Mouse (Mus musculus): ENCODE results near the gene Mettl5. TPM values are rescaled to one million over a fixed set of nuclear protein-coding genes. Genes with fewer than 3 reads are reported as not detected.
A peak's percentile ranks its signal among the peaks of the same experiment; 100 is the strongest.

Gene Mettl5
- total and polyA plus RNA-seq, 3 experiments, result 19.6 to 42.2 (median 40.4) TPM

- Histone ChIP-seq H3K36me3 (replicated peaks in 1 of 2; ENCODE audit: control insufficient read depth in 1 of 2, insufficient read depth in 1 of 2, low read length in 1 of 2) (no peaks in the 10 kb centered on the region), H3K9me3 (replicated peaks; ENCODE audit: low read length) (no peaks in the 10 kb centered on the region), H3K9ac (ENCODE audit: insufficient read depth, low read depth) (no peak overlapping the region), H3K4me3 (replicated peaks in 1 of 3; ENCODE audit: low read depth in 2 of 3, low read length in 2 of 3, poor library complexity in 1 of 3) (no peak overlapping the region), H3K4me2 (ENCODE audit: insufficient read depth, low read depth, poor library complexity, severe bottlenecking) (no peak overlapping the region), H3K27me3 (replicated peaks) (no peaks in the 10 kb centered on the region), H3K27ac (ENCODE audit: insufficient read depth, low read depth) (no peak overlapping the region; the same call in 1 of the 2 replicates), H3K4me1 (ENCODE audit: control insufficient read depth in 1 of 2, insufficient read depth in 2 of 2) (0 out of 4 replicates have a peak, but pooled peaks cover 0 to 3% of the 10 kb centered on the region in 2 experiments), H3K79me2 (replicated peaks; ENCODE audit: control insufficient read depth, extremely low read depth, insufficient read depth, poor library complexity, severe bottlenecking) (no peaks in the 10 kb centered on the region)
- TF ChIP-seq NELFE (IDR thresholded peaks at IDR 0.05; ENCODE audit: low read depth, low read length), result no peak
- no peak for TF ChIP-seq ZMIZ1 (IDR thresholded peaks at IDR 0.05; ENCODE audit: low read depth, low read length)
- TF ChIP-seq ZNF384 (IDR thresholded peaks at IDR 0.05; ENCODE audit: low read depth, low read length), result peak; percentile 16; the same call in 1 of the 2 replicates
- TF ChIP-seq RCOR1 (conservative IDR thresholded peaks at IDR 0.05; ENCODE audit: low read depth, low read length), result no peak
- no peak for TF ChIP-seq ZC3H11A (IDR thresholded peaks at IDR 0.05; ENCODE audit: low read depth, low read length)
- dilution Hi-C loops (cut with MboI; ENCODE audit: extremely low pct_ligation_motif_present, extremely low pct_unique_long_range_greater_than_20kb, low sequenced_read_pairs), result no loop called here
- in situ Hi-C loops (cut with MboI; ENCODE audit: low pct_ligation_motif_present, low pct_unique_long_range_greater_than_20kb, low sequenced_read_pairs), result no loop called here
- no peak for DNase-seq (ENCODE audit: extremely low read depth)
Measured at GRCm38 (mm10) chr2:69837244-69837967, 48.0 kb downstream of the Mettl5 start.

DNA sequence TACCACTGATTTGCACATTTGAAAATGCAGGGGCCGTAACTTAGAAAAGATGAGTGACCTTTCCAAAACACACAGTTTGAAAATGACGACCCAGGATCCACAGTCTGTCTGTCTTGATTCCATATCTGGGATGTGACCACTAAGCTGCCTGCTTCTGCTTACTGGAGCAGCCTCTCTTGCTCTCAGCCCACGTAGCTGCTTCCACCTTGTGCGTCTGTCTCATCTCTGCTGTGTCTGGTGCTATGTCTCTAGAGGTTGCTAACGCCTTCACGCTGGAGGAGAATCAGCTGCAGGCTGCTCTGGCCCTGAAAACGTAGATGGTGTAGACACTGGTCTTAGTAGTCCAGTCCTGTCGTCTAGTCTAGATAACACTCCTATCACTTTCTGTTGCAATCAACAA is 55.3 kb downstream of the Mettl5 start:
- Histone ChIP-seq H3K27me3 (replicated peaks) (no peaks in the 10 kb centered on the region), H3K36me3 (replicated peaks in 1 of 2; ENCODE audit: control insufficient read depth in 1 of 2, insufficient read depth in 1 of 2, low read length in 1 of 2) (no peaks in the 10 kb centered on the region), H3K79me2 (replicated peaks; ENCODE audit: control insufficient read depth, extremely low read depth, insufficient read depth, poor library complexity, severe bottlenecking) (no peaks in the 10 kb centered on the region), H3K9me3 (replicated peaks; ENCODE audit: low read length) (no peaks in the 10 kb centered on the region), H3K9ac (ENCODE audit: insufficient read depth, low read depth) (no peak overlapping the region), H3K4me1 (ENCODE audit: control insufficient read depth in 1 of 2, insufficient read depth in 2 of 2) (0 out of 4 replicates have a peak, but pooled peaks cover 0 to 3% of the 10 kb centered on the region in 2 experiments), H3K4me2 (ENCODE audit: insufficient read depth, low read depth, poor library complexity, severe bottlenecking) (no peak overlapping the region), H3K27ac (ENCODE audit: insufficient read depth, low read depth) (no peak overlapping the region), H3K4me3 (replicated peaks in 1 of 3; ENCODE audit: low read depth in 2 of 3, low read length in 2 of 3, poor library complexity in 1 of 3) (no peak overlapping the region)
- dilution Hi-C loops (cut with MboI; ENCODE audit: extremely low pct_ligation_motif_present, extremely low pct_unique_long_range_greater_than_20kb, low sequenced_read_pairs), result no loop called here
- no peak for TF ChIP-seq CTCF (conservative IDR thresholded peaks at IDR 0.05 in 1 of 2, IDR thresholded peaks at IDR 0.05 in 1 of 2; ENCODE audit: low read depth in 2 of 2, low read length in 2 of 2)
- in situ Hi-C loops (cut with MboI; ENCODE audit: low pct_ligation_motif_present, low pct_unique_long_range_greater_than_20kb, low sequenced_read_pairs), result no loop called here
- no peak for DNase-seq (ENCODE audit: extremely low read depth)

GRCm38 (mm10) chr2:69829680-69830079 is 55.7 kb downstream of the Mettl5 start:
- H3K27ac ChIP-seq (ENCODE audit: insufficient read depth, low read depth), result no peak overlapping the region
- H3K4me2 ChIP-seq (ENCODE audit: insufficient read depth, low read depth, poor library complexity, severe bottlenecking), result no peak overlapping the region
- no peaks in the 10 kb centered on the region for H3K9me3 ChIP-seq (replicated peaks; ENCODE audit: low read length)
- no peak for DNase-seq (ENCODE audit: extremely low read depth)
- no peak for TF ChIP-seq CHD2 (IDR thresholded peaks at IDR 0.05; ENCODE audit: low read length)
- H3K36me3 ChIP-seq (replicated peaks in 1 of 2; ENCODE audit: control insufficient read depth in 1 of 2, insufficient read depth in 1 of 2, low read length in 1 of 2), result no peaks in the 10 kb centered on the region
- H3K4me3 ChIP-seq (replicated peaks in 1 of 3; ENCODE audit: low read depth in 2 of 3, low read length in 2 of 3, poor library complexity in 1 of 3), result no peak overlapping the region
- in situ Hi-C loops (cut with MboI; ENCODE audit: low pct_ligation_motif_present, low pct_unique_long_range_greater_than_20kb, low sequenced_read_pairs), result no loop called here
- no peak overlapping the region for H3K9ac ChIP-seq (ENCODE audit: insufficient read depth, low read depth)
- no peaks in the 10 kb centered on the region for H3K79me2 ChIP-seq (replicated peaks; ENCODE audit: control insufficient read depth, extremely low read depth, insufficient read depth, poor library complexity, severe bottlenecking)
- H3K4me1 ChIP-seq (ENCODE audit: control insufficient read depth in 1 of 2, insufficient read depth in 2 of 2), result 0 out of 4 replicates have a peak, but pooled peaks cover 0 to 3% of the 10 kb centered on the region in 2 experiments
- dilution Hi-C loops (cut with MboI; ENCODE audit: extremely low pct_ligation_motif_present, extremely low pct_unique_long_range_greater_than_20kb, low sequenced_read_pairs), result no loop called here
- no peaks in the 10 kb centered on the region for H3K27me3 ChIP-seq (replicated peaks)

Measured in CH12.LX (cell line).